Comparison of ENCODE assay signal across 8 mouse cellular contexts in genomic region chr7:100495581-100496251, GRCm38 (mm10). TPM values are rescaled to one million over a fixed set of nuclear protein-coding genes. Genes with fewer than 3 reads are reported as not detected.
DNase-seq lines count a peak whose midpoint lies in the region; ATAC-seq and TF ChIP-seq lines count a peak whose summit lies in the region.

No protein-coding gene starts in this region.

- no peaks in the 10 kb centered on the region for H3K27me3 ChIP-seq in embryonic facial prominence, embryonic 11.5 days (ENCODE audit: control insufficient read depth, insufficient read depth, low read length)
- H3K27me3 ChIP-seq in heart, embryonic 14.5 days (ENCODE audit: control insufficient read depth, insufficient read depth, low read length): no peaks in the 10 kb centered on the region
- no peaks in the 10 kb centered on the region for H3K27me3 ChIP-seq in kidney, postnatal 0 days (ENCODE audit: insufficient read depth, low read length)
- H3K27me3 ChIP-seq in liver, adult 2 months (ENCODE audit: control insufficient read depth, insufficient read depth, low read length): no peaks in the 10 kb centered on the region
- no peaks in the 10 kb centered on the region for H3K27me3 ChIP-seq in midbrain, postnatal 0 days (ENCODE audit: insufficient read depth, low read length)
- H3K27me3 ChIP-seq in stomach, embryonic 14.5 days (ENCODE audit: control insufficient read depth, insufficient read depth, low read length): no peaks in the 10 kb centered on the region

- no peak overlapping the region for H3K4me3 ChIP-seq in embryonic facial prominence, embryonic 11.5 days (ENCODE audit: low read depth, low read length)
- H3K4me3 ChIP-seq in heart, embryonic 14.5 days (ENCODE audit: control insufficient read depth in 1 of 2, insufficient read depth in 1 of 2, low read depth in 1 of 2, low read length in 2 of 2): peak overlapping the region; percentile 1 to 52; a peak in 3 of 4 replicates
- 0 out of 2 replicates have a peak overlapping the region, but pooled peaks have one; percentile 55 for H3K4me3 ChIP-seq in kidney, postnatal 0 days (replicated peaks; ENCODE audit: low read depth, low read length)
- H3K4me3 ChIP-seq in liver, adult 2 months (ENCODE audit: insufficient read depth, low read depth, low read length): peak overlapping the region; percentile 54
- no peak overlapping the region for H3K4me3 ChIP-seq in midbrain, postnatal 0 days (ENCODE audit: low read depth, low read length)
- H3K4me3 ChIP-seq in stomach, embryonic 14.5 days (ENCODE audit: low read depth, low read length): peak overlapping the region; percentile 52

- DNase-seq in ovary, adult 18-20 months (ENCODE audit: low spot score): peak; percentile 67
- no peak for DNase-seq in ovary, postnatal 14 days (ENCODE audit: low spot score)
- peak; percentile 77 for DNase-seq in embryonic facial prominence, embryonic 11.5 days (ENCODE audit: low spot score)
- DNase-seq in kidney, postnatal 0 days (ENCODE audit: low spot score): peak; percentile 89
- DNase-seq in liver, adult 2 months (ENCODE audit: extremely low read depth, low read depth, low spot score): peak; percentile 46
- peak; percentile 93 for DNase-seq in midbrain, postnatal 0 days (ENCODE audit: low spot score)

- peak overlapping the region; percentile 38 for H3K4me2 ChIP-seq in embryonic facial prominence, embryonic 11.5 days (ENCODE audit: low read depth, low read length)
- H3K4me2 ChIP-seq in heart, embryonic 14.5 days (ENCODE audit: low read length): peak overlapping the region; percentile 97
- peak overlapping the region; percentile 96 for H3K4me2 ChIP-seq in kidney, postnatal 0 days (ENCODE audit: low read length)
- peak overlapping the region; percentile 13 for H3K4me2 ChIP-seq in midbrain, postnatal 0 days (ENCODE audit: low read depth, low read length, poor library complexity, severe bottlenecking)
- H3K4me2 ChIP-seq in stomach, embryonic 14.5 days (replicated peaks; ENCODE audit: low read depth, low read length): peak overlapping the region; percentile 89

- TF ChIP-seq CTCF in kidney, postnatal 0 days (IDR thresholded peaks at IDR 0.05; ENCODE audit: low read depth): no peak
- no peak for TF ChIP-seq CTCF in liver, adult 2 months (IDR thresholded peaks at IDR 0.05; ENCODE audit: low read depth, low read length)
- peak; percentile 31 for TF ChIP-seq CTCF in midbrain, postnatal 0 days (IDR thresholded peaks at IDR 0.05)

- H3K9me3 ChIP-seq in embryonic facial prominence, embryonic 11.5 days (replicated peaks; ENCODE audit: control insufficient read depth, low read length): no peaks in the 10 kb centered on the region
- H3K9me3 ChIP-seq in heart, embryonic 14.5 days (ENCODE audit: control insufficient read depth, low read length): no peaks in the 10 kb centered on the region
- H3K9me3 ChIP-seq in kidney, postnatal 0 days (replicated peaks; ENCODE audit: low read length): no peaks in the 10 kb centered on the region
- no peaks in the 10 kb centered on the region for H3K9me3 ChIP-seq in midbrain, postnatal 0 days (ENCODE audit: low read length)
- no peaks in the 10 kb centered on the region for H3K9me3 ChIP-seq in stomach, embryonic 14.5 days (ENCODE audit: control insufficient read depth, low read depth, low read length)

- peaks cover 10% of the 10 kb centered on the region for H3K4me1 ChIP-seq in embryonic facial prominence, embryonic 11.5 days (ENCODE audit: control insufficient read depth, insufficient read depth, low read length)
- H3K4me1 ChIP-seq in heart, embryonic 14.5 days (ENCODE audit: control insufficient read depth in 2 of 2, insufficient read depth in 2 of 2, low read length in 2 of 2): peaks cover 30 to 43% of the 10 kb centered on the region in 2 experiments
- peaks cover 25% of the 10 kb centered on the region for H3K4me1 ChIP-seq in kidney, postnatal 0 days (replicated peaks; ENCODE audit: insufficient read depth, low read length)
- peaks cover 11% of the 10 kb centered on the region for H3K4me1 ChIP-seq in liver, adult 2 months (ENCODE audit: control insufficient read depth, insufficient read depth, low read length)
- H3K4me1 ChIP-seq in midbrain, postnatal 0 days (ENCODE audit: insufficient read depth, low read length): peaks cover 12% of the 10 kb centered on the region; the same call in 1 of the 2 replicates
- H3K4me1 ChIP-seq in stomach, embryonic 14.5 days (ENCODE audit: control insufficient read depth, insufficient read depth, low read length): peaks cover 32% of the 10 kb centered on the region

- 23% methylated on average over 11 of the region's 11 CpGs for WGBS in embryonic facial prominence, embryonic 11.5 days
- 18% methylated on average over 11 of the region's 11 CpGs for WGBS in heart, embryonic 14.5 days
- WGBS in kidney, postnatal 0 days: 19% methylated on average over 11 of the region's 11 CpGs
- WGBS in liver, adult 2 months: 33% methylated on average over 11 of the region's 11 CpGs
- WGBS in midbrain, postnatal 0 days: 24% methylated on average over 11 of the region's 11 CpGs
- WGBS in stomach, embryonic 14.5 days: 29% methylated on average over 11 of the region's 11 CpGs

- H3K79me2 ChIP-seq in liver, adult 2 months (ENCODE audit: control insufficient read depth, insufficient read depth, low read length): no peaks in the 10 kb centered on the region

- peak overlapping the region; percentile 29 for H3K9ac ChIP-seq in embryonic facial prominence, embryonic 11.5 days (replicated peaks; ENCODE audit: low read length)
- peak overlapping the region; percentile 58 for H3K9ac ChIP-seq in heart, embryonic 14.5 days (ENCODE audit: low read length)
- peak overlapping the region; percentile 27; the same call in 1 of the 2 replicates for H3K9ac ChIP-seq in kidney, postnatal 0 days (ENCODE audit: low read depth, low read length)
- peak overlapping the region; percentile 63 for H3K9ac ChIP-seq in liver, adult 2 months (ENCODE audit: low read depth, low read length)
- no peak overlapping the region; the same call in 1 of the 2 replicates for H3K9ac ChIP-seq in midbrain, postnatal 0 days (replicated peaks; ENCODE audit: low read length, poor library complexity, severe bottlenecking)
- 0 out of 2 replicates have a peak overlapping the region, but pooled peaks have one; percentile 25 for H3K9ac ChIP-seq in stomach, embryonic 14.5 days (replicated peaks; ENCODE audit: low read depth, low read length)

- peak overlapping the region; percentile 78 for H3K27ac ChIP-seq in embryonic facial prominence, embryonic 11.5 days (replicated peaks; ENCODE audit: low read depth, low read length)
- H3K27ac ChIP-seq in heart, embryonic 14.5 days (replicated peaks in 1 of 2; ENCODE audit: control insufficient read depth in 1 of 2, insufficient read depth in 1 of 2, low read depth in 2 of 2, low read length in 2 of 2): peak overlapping the region; percentile 71 to 87
- peak overlapping the region; percentile 83 for H3K27ac ChIP-seq in kidney, postnatal 0 days
- H3K27ac ChIP-seq in liver, adult 2 months (replicated peaks; ENCODE audit: insufficient read depth, low read depth, low read length): peak overlapping the region; percentile 68
- H3K27ac ChIP-seq in midbrain, postnatal 0 days (ENCODE audit: low read depth, low read length): peak overlapping the region; percentile 89
- peak overlapping the region; percentile 79 for H3K27ac ChIP-seq in stomach, embryonic 14.5 days (ENCODE audit: low read length)

- peak; percentile 63 for ATAC-seq in embryonic facial prominence, embryonic 11.5 days (replicated peaks; ENCODE audit: insufficient number of reproducible peaks, low FRiP score, low TSS enrichment, low read depth)
- ATAC-seq in heart, embryonic 14.5 days (ENCODE audit: insufficient number of reproducible peaks, insufficient read depth, low FRiP score, low read depth): peak; percentile 47; the same call in 1 of the 2 replicates
- peak; percentile 81 for ATAC-seq in kidney, postnatal 0 days (replicated peaks; ENCODE audit: low FRiP score, low read depth)
- peak; percentile 90 for ATAC-seq in midbrain, postnatal 0 days (ENCODE audit: low FRiP score)
- ATAC-seq in stomach, embryonic 14.5 days (ENCODE audit: insufficient number of reproducible peaks, insufficient read depth, low FRiP score, low read depth): peak; percentile 59

- H3K36me3 ChIP-seq in embryonic facial prominence, embryonic 11.5 days (replicated peaks; ENCODE audit: control insufficient read depth, insufficient read depth, low read depth, low read length): peaks cover 3% of the 10 kb centered on the region; the same call in 1 of the 2 replicates
- H3K36me3 ChIP-seq in heart, embryonic 14.5 days (ENCODE audit: control insufficient read depth, insufficient read depth, low read length): peaks cover 43% of the 10 kb centered on the region
- peaks cover 34% of the 10 kb centered on the region; the same call in 1 of the 2 replicates for H3K36me3 ChIP-seq in kidney, postnatal 0 days (ENCODE audit: insufficient read depth, low read length)
- H3K36me3 ChIP-seq in liver, adult 2 months (ENCODE audit: control insufficient read depth, insufficient read depth, low read length): no peaks in the 10 kb centered on the region
- H3K36me3 ChIP-seq in midbrain, postnatal 0 days (ENCODE audit: insufficient read depth, low read length): 0 out of 2 replicates have a peak, but pooled peaks cover 3% of the 10 kb centered on the region
- H3K36me3 ChIP-seq in stomach, embryonic 14.5 days (ENCODE audit: control insufficient read depth, insufficient read depth, low read length): peaks cover 31% of the 10 kb centered on the region

- no peak for TF ChIP-seq POLR2A in liver, adult 2 months (IDR thresholded peaks at IDR 0.05; ENCODE audit: extremely low read depth, insufficient read depth, low read length)

RNA-seq across cellular contexts. Expression of gene Ucp2, which starts 2.6 kb away (rescaled TPM):
- polyA plus RNA-seq in embryonic facial prominence, embryonic 11.5 days (2014; fragmentation: Nextera tagmentation; extraction: Ambion mirVana): 98.4 and 108 TPM in 2 replicates
- 127 and 130 TPM in 2 replicates for polyA plus RNA-seq in heart, embryonic 14.5 days (2014; fragmentation: Nextera tagmentation; extraction: Ambion mirVana)
- polyA plus RNA-seq in kidney, postnatal 0 days (2015; fragmentation: Nextera tagmentation; extraction: Ambion mirVana): 274 and 319 TPM in 2 replicates
- 12.2 and 17.5 TPM in 2 replicates for total RNA-seq in liver, adult 2 months (2014; rRNA removed)
- polyA plus RNA-seq in liver, adult 2 months (2012; rRNA removed): 27.9 and 45.2 TPM in 2 replicates
- total RNA-seq in midbrain, postnatal 0 days (2014; rRNA removed): 93.0 and 118 TPM in 2 replicates
- polyA plus RNA-seq in midbrain, postnatal 0 days (2015; fragmentation: Nextera tagmentation; extraction: Ambion mirVana): 99.5 and 99.9 TPM in 2 replicates
- 208 TPM in 2 replicates for polyA plus RNA-seq in stomach, embryonic 14.5 days (2014; fragmentation: Nextera tagmentation; extraction: Ambion mirVana)

RNA-seq across cellular contexts. Expression of gene Dnajb13, which starts 19.0 kb away (rescaled TPM):
- 0.07 and 0.60 TPM in 2 replicates for polyA plus RNA-seq in embryonic facial prominence, embryonic 11.5 days (2014; fragmentation: Nextera tagmentation; extraction: Ambion mirVana)
- 0.15 TPM in 1 of 2 replicates, not detected in the other for polyA plus RNA-seq in heart, embryonic 14.5 days (2014; fragmentation: Nextera tagmentation; extraction: Ambion mirVana)
- polyA plus RNA-seq in kidney, postnatal 0 days (2015; fragmentation: Nextera tagmentation; extraction: Ambion mirVana): 0.15 and 0.18 TPM in 2 replicates
- total RNA-seq in liver, adult 2 months (2014; rRNA removed): 0.27 and 0.55 TPM in 2 replicates
- 0.29 and 0.30 TPM in 2 replicates for polyA plus RNA-seq in liver, adult 2 months (2012; rRNA removed)
- 4.1 and 4.3 TPM in 2 replicates for total RNA-seq in midbrain, postnatal 0 days (2014; rRNA removed)
- 2.9 and 3.2 TPM in 2 replicates for polyA plus RNA-seq in midbrain, postnatal 0 days (2015; fragmentation: Nextera tagmentation; extraction: Ambion mirVana)
- polyA plus RNA-seq in stomach, embryonic 14.5 days (2014; fragmentation: Nextera tagmentation; extraction: Ambion mirVana): 0.35 and 0.42 TPM in 2 replicates

RNA-seq across cellular contexts. Expression of gene Ucp3, which starts 22.9 kb away (rescaled TPM):
- not detected in 2 replicates for polyA plus RNA-seq in embryonic facial prominence, embryonic 11.5 days (2014; fragmentation: Nextera tagmentation; extraction: Ambion mirVana)
- 0.08 TPM in 2 replicates for polyA plus RNA-seq in heart, embryonic 14.5 days (2014; fragmentation: Nextera tagmentation; extraction: Ambion mirVana)
- 0.05 and 0.13 TPM in 2 replicates for polyA plus RNA-seq in kidney, postnatal 0 days (2015; fragmentation: Nextera tagmentation; extraction: Ambion mirVana)
- total RNA-seq in liver, adult 2 months (2014; rRNA removed): not detected in 2 replicates
- not detected in 2 replicates for polyA plus RNA-seq in liver, adult 2 months (2012; rRNA removed)
- not detected in 2 replicates for total RNA-seq in midbrain, postnatal 0 days (2014; rRNA removed)
- 0.06 and 0.16 TPM in 2 replicates for polyA plus RNA-seq in midbrain, postnatal 0 days (2015; fragmentation: Nextera tagmentation; extraction: Ambion mirVana)
- not detected in 2 replicates for polyA plus RNA-seq in stomach, embryonic 14.5 days (2014; fragmentation: Nextera tagmentation; extraction: Ambion mirVana)

RNA-seq across cellular contexts. Expression of gene Coa4, which starts 41.2 kb away (rescaled TPM):
- polyA plus RNA-seq in embryonic facial prominence, embryonic 11.5 days (2014; fragmentation: Nextera tagmentation; extraction: Ambion mirVana): 15.5 and 19.5 TPM in 2 replicates
- 22.8 and 26.6 TPM in 2 replicates for polyA plus RNA-seq in heart, embryonic 14.5 days (2014; fragmentation: Nextera tagmentation; extraction: Ambion mirVana)
- 21.7 and 21.9 TPM in 2 replicates for polyA plus RNA-seq in kidney, postnatal 0 days (2015; fragmentation: Nextera tagmentation; extraction: Ambion mirVana)
- total RNA-seq in liver, adult 2 months (2014; rRNA removed): 4.3 and 10.7 TPM in 2 replicates
- polyA plus RNA-seq in liver, adult 2 months (2012; rRNA removed): 8.9 and 11.6 TPM in 2 replicates
- total RNA-seq in midbrain, postnatal 0 days (2014; rRNA removed): 3.9 and 7.5 TPM in 2 replicates
- 5.7 and 6.5 TPM in 2 replicates for polyA plus RNA-seq in midbrain, postnatal 0 days (2015; fragmentation: Nextera tagmentation; extraction: Ambion mirVana)
- polyA plus RNA-seq in stomach, embryonic 14.5 days (2014; fragmentation: Nextera tagmentation; extraction: Ambion mirVana): 23.9 and 24.3 TPM in 2 replicates

Comparison
In these comparisons a context has a peak if more than half of its experiments do, and no peak if none do; other contexts are left out.
1. H3K4me2 ChIP-seq: peak in every context shown above with its lines; median percentile 97 in heart, embryonic 14.5 days; 96 in kidney, postnatal 0 days; 89 in stomach, embryonic 14.5 days; 38 in embryonic facial prominence, embryonic 11.5 days; 13 in midbrain, postnatal 0 days.
2. H3K4me3 ChIP-seq: peak in heart, embryonic 14.5 days (2 of 2), kidney, postnatal 0 days (single experiment), liver, adult 2 months (single experiment) and stomach, embryonic 14.5 days (single experiment); none in embryonic facial prominence, embryonic 11.5 days (single experiment) and midbrain, postnatal 0 days (single experiment).
3. Peak in every context shown above with its lines, with median percentiles within 50 percentile points of each other: ATAC-seq and H3K27ac ChIP-seq.